Mouse (Mus musculus) erythroblast, embryonic 14.5 days (primary cell): Measurements from ENCODE around the gene 4930519P11Rik.

ENCODE experiments used
- GATA1 ChIP-seq: IDR thresholded peaks from 2 replicates; pipeline ENCODE4 v1.6.1; 2012; ENCODE audit warnings: low read length, inconsistent platforms, mixed read lengths
- TAL1 ChIP-seq: IDR thresholded peaks from 3 replicates; pipeline ENCODE4 v1.6.1; 2012; ENCODE audit warnings: low read length, inconsistent platforms, mixed read lengths

GRCm38 (mm10) chr2:154655878-154656414 is 42.7 kb upstream of the 4930519P11Rik start:
- no peak for TF ChIP-seq GATA1
- TF ChIP-seq TAL1: no peak
